Mouse (Mus musculus) ES-E14 (cell line): ENCODE data around the gene Lrrc1.

Experiments used
- CHD2 ChIP-seq: IDR thresholded peaks from 2 replicates; pipeline ENCODE4 v1.6.1; 2014; ENCODE audit warnings: mild to moderate bottlenecking, low read depth, low read length, inconsistent platforms
- ZC3H11A ChIP-seq: IDR thresholded peaks from 2 replicates; pipeline ENCODE4 v1.6.1; 2012; ENCODE audit warnings: low read depth, mild to moderate bottlenecking, inconsistent platforms, low read length, borderline replicate concordance

- TF ChIP-seq ZC3H11A = no peak
- no peak for TF ChIP-seq CHD2
Measured at GRCm38 (mm10) chr9:77433476-77433875, 111.2 kb downstream of the Lrrc1 start.
